Mouse (Mus musculus) stomach, postnatal 0 days (tissue): ENCODE results near the gene Zfp503. TPM values are rescaled to one million over a fixed set of nuclear protein-coding genes. Genes with fewer than 3 reads are reported as not detected.

Experiments
- ATAC-seq: fragments of 200-750 bp; cut with Nextera tagmentation; 2 replicates; pipeline ENCODE4 v1.8.0; 2017; ENCODE audit not compliant: low FRiP score, low TSS enrichment
- DNase-seq: peaks from one replicate; pipeline ENCODE4 v3.0.0-alpha.2; 2016; ENCODE audit warnings: low spot score
- H3K27ac ChIP-seq: fragments of 300-500 bp; sonication (generic); replicated peaks from 2 replicates; pipeline ENCODE4 v1.5.1; 2014; ENCODE audit warnings: mild to moderate bottlenecking, control low read depth
- H3K27me3 ChIP-seq: fragments of 300-500 bp; sonication (generic); 2 replicates; pipeline ENCODE4 v1.6.1; 2014; ENCODE audit warnings: low read length; ENCODE audit not compliant: control insufficient read depth, insufficient read depth
- H3K36me3 ChIP-seq: fragments of 300-500 bp; sonication (generic); 2 replicates; pipeline ENCODE4 v1.6.1; 2014; ENCODE audit warnings: low read length, mixed read lengths; ENCODE audit not compliant: control insufficient read depth, insufficient read depth
- H3K4me1 ChIP-seq: fragments of 300-500 bp; sonication (generic); replicated peaks from 2 replicates; pipeline ENCODE4 v1.6.1; 2014; ENCODE audit warnings: antibody characterized with exemption; ENCODE audit not compliant: control insufficient read depth, insufficient read depth
- H3K4me2 ChIP-seq: fragments of 300-500 bp; sonication (generic); replicated peaks from 2 replicates; pipeline ENCODE4 v1.6.1; 2014; ENCODE audit warnings: low read depth, mild to moderate bottlenecking, control low read depth, moderate library complexity
- H3K4me3 ChIP-seq: fragments of 300-500 bp; sonication (generic); 2 replicates; pipeline ENCODE4 v1.5.1; 2014; ENCODE audit warnings: low read depth, low read length, control low read depth
- H3K9ac ChIP-seq: fragments of 300-500 bp; sonication (generic); 2 replicates; pipeline ENCODE4 v1.6.1; 2014; ENCODE audit warnings: mild to moderate bottlenecking, low read length, control low read depth, mixed read lengths
- H3K9me3 ChIP-seq: fragments of 300-500 bp; sonication (generic); 2 replicates; pipeline ENCODE4 v1.6.1; 2016; ENCODE audit warnings: low read length; ENCODE audit not compliant: control insufficient read depth
- CTCF ChIP-seq: IDR thresholded peaks from 2 replicates; pipeline ENCODE4 v1.5.1; 2016; ENCODE audit warnings: antibody characterized with exemption, low read depth, mild to moderate bottlenecking, moderate library complexity
- EP300 ChIP-seq: optimal IDR thresholded peaks from 2 replicates; pipeline ENCODE3; 2016; ENCODE audit warnings: antibody characterized with exemption
- WGBS: fragments of 180-500 bp; shearing (Covaris S2); extraction: QIAGEN DNeasy Blood & Tissue Kit; methylation state at CpG from one replicate; pipeline ENCODE4 v1.1.7; 2014; 5-methylcytosine and 5-hydroxymethylcytosine counted together
- polyA plus RNA-seq: library from polyadenylated mRNA; unstranded; fragments of >200 nt; fragmentation: Nextera tagmentation; extraction: Ambion mirVana; gene quantifications from 2 replicates; pipeline ENCODE4 v1.2.1, GENCODE M21; 2015

Zfp503 gene
- polyA plus RNA-seq, 1 experiment from 2014 or later: 11.3 TPM

GRCm38 (mm10) chr14:21986733-21987659 is 2.4 kb downstream of the Zfp503 start:
- Histone ChIP-seq H3K36me3 (peaks cover 11% of the 10 kb centered on the region; the same call in 1 of the 2 replicates), H3K4me2 (peak overlapping the region; percentile 94), H3K4me1 (peaks cover 5% of the 10 kb centered on the region; the same call in 1 of the 2 replicates), H3K9me3 (no peaks in the 10 kb centered on the region), H3K9ac (peak overlapping the region; percentile 96), H3K27ac (peak overlapping the region; percentile 99), H3K27me3 (no peaks in the 10 kb centered on the region), H3K4me3 (peak overlapping the region; percentile 90)
- peak; percentile 78 for DNase-seq
- no peak for TF ChIP-seq CTCF
- TF ChIP-seq EP300: no peak
- ATAC-seq: peak; percentile 6
- WGBS: under 1% methylated on average over 45 of the region's 61 CpGs

GRCm38 (mm10) chr14:21985981-21986732 is 3.2 kb downstream of the Zfp503 start:
- Histone ChIP-seq H3K4me1 (peaks cover 5% of the 10 kb centered on the region; the same call in 1 of the 2 replicates), H3K27ac (peak overlapping the region; percentile 99), H3K9ac (peak overlapping the region; percentile 96), H3K4me3 (peak overlapping the region; percentile 90), H3K4me2 (peak overlapping the region; percentile 94), H3K9me3 (no peaks in the 10 kb centered on the region), H3K36me3 (peaks cover 11% of the 10 kb centered on the region; the same call in 1 of the 2 replicates), H3K27me3 (no peaks in the 10 kb centered on the region)
- DNase-seq: peak; percentile 95
- ATAC-seq: peak; percentile 27
- TF ChIP-seq EP300 (no peak), CTCF (peak; percentile 72)
- WGBS: under 1% methylated on average over 60 of the region's 62 CpGs

- WGBS: 2% methylated on average over 37 of the region's 37 CpGs
- Histone ChIP-seq H3K36me3 (peaks cover 11% of the 10 kb centered on the region; the same call in 1 of the 2 replicates), H3K27me3 (no peaks in the 10 kb centered on the region), H3K4me3 (peak overlapping the region; percentile 90), H3K9ac (peak overlapping the region; percentile 96), H3K27ac (peak overlapping the region; percentile 99), H3K4me1 (peaks cover 5% of the 10 kb centered on the region; the same call in 1 of the 2 replicates), H3K4me2 (peak overlapping the region; percentile 94), H3K9me3 (no peaks in the 10 kb centered on the region)
- DNase-seq (peak; percentile 49), ATAC-seq (no peak)
- TF ChIP-seq EP300: no peak
These were observed 3.9 kb downstream of the Zfp503 start for GRCm38 (mm10) chr14:21985426-21985931.

GRCm38 (mm10) chr14:21984757-21985425 is 4.5 kb downstream of the Zfp503 start:
- ATAC-seq: no peak
- H3K4me1 ChIP-seq: peaks cover 5% of the 10 kb centered on the region; the same call in 1 of the 2 replicates
- TF ChIP-seq EP300 (no peak), CTCF (no peak)
- H3K4me3 ChIP-seq: peak overlapping the region; percentile 90
- H3K27me3 ChIP-seq: no peaks in the 10 kb centered on the region
- peak; percentile 60 for DNase-seq
- 5% methylated on average over 49 of the region's 49 CpGs for WGBS
- peak overlapping the region; percentile 94 for H3K4me2 ChIP-seq
- peaks cover 11% of the 10 kb centered on the region; the same call in 1 of the 2 replicates for H3K36me3 ChIP-seq
- peak overlapping the region; percentile 99 for H3K27ac ChIP-seq
- H3K9me3 ChIP-seq: no peaks in the 10 kb centered on the region
- H3K9ac ChIP-seq: peak overlapping the region; percentile 96
